Mouse (Mus musculus) hindbrain, embryonic 16.5 days (tissue): ENCODE measurements around the gene Apol8. TPM values are rescaled to one million over a fixed set of nuclear protein-coding genes. Genes with fewer than 3 reads are reported as not detected.
"Not testable (repeated sequence)": the region's sequence is repeated elsewhere in the genome, so short reads cannot be mapped to it uniquely, and the experiment has no call there.

ENCODE experiments used
- ATAC-seq: fragments of 200-750 bp; cut with Nextera tagmentation; 2 replicates; pipeline ENCODE4 v1.8.0; 2017; ENCODE audit warnings: moderate TSS enrichment, moderate library complexity
- H3K27ac ChIP-seq: fragments of 300-500 bp; sonication (generic); 2 replicates; pipeline ENCODE4 v1.5.1; 2014; ENCODE audit warnings: low read depth, mild to moderate bottlenecking, control low read depth, low read length, moderate library complexity
- H3K27me3 ChIP-seq: fragments of 300-500 bp; sonication (generic); replicated peaks from 2 replicates; pipeline ENCODE4 v1.6.1; 2014; ENCODE audit warnings: low read length; ENCODE audit not compliant: control insufficient read depth, insufficient read depth
- H3K36me3 ChIP-seq: fragments of 300-500 bp; sonication (generic); 2 replicates; pipeline ENCODE4 v1.6.1; 2014; ENCODE audit warnings: mild to moderate bottlenecking, low read length, moderate library complexity, mixed read lengths; ENCODE audit not compliant: control insufficient read depth, insufficient read depth
- H3K4me1 ChIP-seq: fragments of 300-500 bp; sonication (generic); 2 replicates; pipeline ENCODE4 v1.6.1; 2014; ENCODE audit warnings: low read depth, low read length; ENCODE audit not compliant: control insufficient read depth, insufficient read depth
- H3K4me2 ChIP-seq: fragments of 300-500 bp; sonication (generic); 2 replicates; pipeline ENCODE4 v1.6.1; 2014; ENCODE audit warnings: mild to moderate bottlenecking, low read length, control low read depth, moderate library complexity
- H3K4me3 ChIP-seq: fragments of 300-500 bp; sonication (generic); 2 replicates; pipeline ENCODE4 v1.5.1; 2014; ENCODE audit warnings: mild to moderate bottlenecking, low read length, control low read depth, moderate library complexity
- H3K9ac ChIP-seq: fragments of 300-500 bp; sonication (generic); 2 replicates; pipeline ENCODE4 v1.6.1; 2014; ENCODE audit warnings: low read depth, mild to moderate bottlenecking, control low read depth, low read length, moderate library complexity
- H3K9me3 ChIP-seq: fragments of 300-500 bp; sonication (generic); 2 replicates; pipeline ENCODE4 v1.6.1; 2014; ENCODE audit warnings: mild to moderate bottlenecking, low read length, moderate library complexity; ENCODE audit not compliant: control insufficient read depth
- WGBS: fragments of 180-500 bp; shearing (Covaris S2); extraction: QIAGEN DNeasy Blood & Tissue Kit; methylation state at CpG from one replicate; pipeline ENCODE4 v1.1.7; 2014; 5-methylcytosine and 5-hydroxymethylcytosine counted together
- polyA plus RNA-seq: library from polyadenylated mRNA; unstranded; fragments of >200 nt; fragmentation: Nextera tagmentation; extraction: Ambion mirVana; gene quantifications from 2 replicates; pipeline ENCODE4 v1.2.1, GENCODE M21; 2015

The Apol8 gene
- polyA plus RNA-seq, 1 experiment from 2014 or later, result 0.14 TPM

- no peak overlapping the region for H3K27ac ChIP-seq
- H3K9ac ChIP-seq, result no peak overlapping the region
- no peaks in the 10 kb centered on the region for H3K9me3 ChIP-seq
- no peak for ATAC-seq
- H3K4me1 ChIP-seq, result no peaks in the 10 kb centered on the region
- H3K4me3 ChIP-seq, result no peak overlapping the region
- H3K4me2 ChIP-seq, result no peak overlapping the region
- no peaks in the 10 kb centered on the region for H3K27me3 ChIP-seq
- no peaks in the 10 kb centered on the region for H3K36me3 ChIP-seq
Observed at GRCm38 (mm10) chr15:77745081-77745480, 11.7 kb downstream of the Apol8 start.

- no peak overlapping the region for H3K4me3 ChIP-seq
- WGBS, result 45% methylated on average over 5 of the region's 5 CpGs
- no peaks in the 10 kb centered on the region for H3K27me3 ChIP-seq
- H3K9me3 ChIP-seq, result no peaks in the 10 kb centered on the region
- no peak for ATAC-seq
- H3K27ac ChIP-seq, result no peak overlapping the region
- no peak overlapping the region for H3K9ac ChIP-seq
- H3K4me1 ChIP-seq, result no peaks in the 10 kb centered on the region
- H3K4me2 ChIP-seq, result no peak overlapping the region
- no peaks in the 10 kb centered on the region for H3K36me3 ChIP-seq
Observed at GRCm38 (mm10) chr15:77744632-77745031, 12.2 kb downstream of the Apol8 start.

- H3K36me3 ChIP-seq, H3K4me3 ChIP-seq, H3K9me3 ChIP-seq, H3K27me3 ChIP-seq, H3K4me2 ChIP-seq, H3K27ac ChIP-seq, H3K4me1 ChIP-seq, ATAC-seq, H3K9ac ChIP-seq: not testable (repeated sequence)
- 89% methylated on average over 6 of the region's 6 CpGs for WGBS
Observed at GRCm38 (mm10) chr15:77741556-77741955, 15.2 kb downstream of the Apol8 start.

GRCm38 (mm10) chr15:77740511-77741297 is 16.1 kb downstream of the Apol8 start:
- 77% methylated on average over 9 of the region's 9 CpGs for WGBS

GRCm38 (mm10) chr15:77733903-77734302 is 22.9 kb downstream of the Apol8 start:
- H3K4me1 ChIP-seq, H3K27ac ChIP-seq, ATAC-seq, H3K4me2 ChIP-seq, H3K36me3 ChIP-seq, H3K9me3 ChIP-seq, H3K27me3 ChIP-seq, H3K9ac ChIP-seq, H3K4me3 ChIP-seq: not testable (repeated sequence)
- 62% methylated on average over 4 of the region's 4 CpGs for WGBS

More at GRCm38 (mm10) chr15:77740511-77741297, 16.1 kb downstream of the Apol8 start:
- Histone ChIP-seq H3K4me1 (no peaks in the 10 kb centered on the region), H3K27ac (no peak overlapping the region), H3K4me2 (no peak overlapping the region), H3K36me3 (no peaks in the 10 kb centered on the region), H3K9ac (no peak overlapping the region), H3K4me3 (no peak overlapping the region), H3K9me3 (no peaks in the 10 kb centered on the region), H3K27me3 (no peaks in the 10 kb centered on the region)
- no peak for ATAC-seq

GRCm38 (mm10) chr15:77733380-77733779 is 23.4 kb downstream of the Apol8 start:
- not testable (repeated sequence) for H3K27ac ChIP-seq, ATAC-seq
- WGBS, result 77% methylated on average over 8 of the region's 8 CpGs

GRCm38 (mm10) chr15:77732851-77733250 is 24.0 kb downstream of the Apol8 start:
- H3K4me1 ChIP-seq, ATAC-seq, H3K9me3 ChIP-seq, H3K36me3 ChIP-seq, H3K27me3 ChIP-seq, H3K4me2 ChIP-seq, H3K9ac ChIP-seq, H3K4me3 ChIP-seq, H3K27ac ChIP-seq: not testable (repeated sequence)
- 79% methylated on average over 10 of the region's 10 CpGs for WGBS

More at GRCm38 (mm10) chr15:77733380-77733779, 23.4 kb downstream of the Apol8 start:
- not testable (repeated sequence) for H3K36me3 ChIP-seq, H3K4me2 ChIP-seq, H3K4me1 ChIP-seq, H3K9ac ChIP-seq, H3K9me3 ChIP-seq, H3K4me3 ChIP-seq, H3K27me3 ChIP-seq

- no peak overlapping the region for H3K4me2 ChIP-seq
- H3K27me3 ChIP-seq, result no peaks in the 10 kb centered on the region
- H3K9me3 ChIP-seq, result no peaks in the 10 kb centered on the region
- no peak for ATAC-seq
- H3K4me3 ChIP-seq, result no peak overlapping the region
- H3K27ac ChIP-seq, result no peak overlapping the region
- no peaks in the 10 kb centered on the region for H3K36me3 ChIP-seq
- no peaks in the 10 kb centered on the region for H3K4me1 ChIP-seq
- 91% methylated on average over 5 of the region's 5 CpGs for WGBS
- no peak overlapping the region for H3K9ac ChIP-seq
Observed at GRCm38 (mm10) chr15:77731605-77732004, 25.2 kb downstream of the Apol8 start.

GRCm38 (mm10) chr15:77728739-77729138 is 28.1 kb downstream of the Apol8 start, which contains the start of gene Apol9b:
Gene Apol9b, plus strand, starts transcription at chr15:77729039.
- H3K4me3 ChIP-seq, H3K4me2 ChIP-seq, H3K4me1 ChIP-seq, H3K9me3 ChIP-seq, ATAC-seq, H3K36me3 ChIP-seq, H3K9ac ChIP-seq, H3K27me3 ChIP-seq, H3K27ac ChIP-seq: not testable (repeated sequence)
- 100% methylated on average over 1 of the region's 4 CpGs for WGBS
